Mouse (Mus musculus) cerebellum, adult 9-10 months (tissue): Measurements from ENCODE around the gene Pold1.

Source experiments
- DNase-seq: peaks from one replicate; pipeline ENCODE4 v3.0.0; 2022

Gene Pold1

GRCm38 (mm10) chr7:44542555-44542954 lies 6.1 kb downstream of the Pold1 start:
- no peak for DNase-seq

- DNase-seq: no peak
Observed at GRCm38 (mm10) chr7:44538756-44539624, 9.7 kb downstream of the Pold1 start.

- DNase-seq: peak; percentile 79
Observed at GRCm38 (mm10) chr7:44537496-44537895, 11.2 kb downstream of the Pold1 start.

DNA sequence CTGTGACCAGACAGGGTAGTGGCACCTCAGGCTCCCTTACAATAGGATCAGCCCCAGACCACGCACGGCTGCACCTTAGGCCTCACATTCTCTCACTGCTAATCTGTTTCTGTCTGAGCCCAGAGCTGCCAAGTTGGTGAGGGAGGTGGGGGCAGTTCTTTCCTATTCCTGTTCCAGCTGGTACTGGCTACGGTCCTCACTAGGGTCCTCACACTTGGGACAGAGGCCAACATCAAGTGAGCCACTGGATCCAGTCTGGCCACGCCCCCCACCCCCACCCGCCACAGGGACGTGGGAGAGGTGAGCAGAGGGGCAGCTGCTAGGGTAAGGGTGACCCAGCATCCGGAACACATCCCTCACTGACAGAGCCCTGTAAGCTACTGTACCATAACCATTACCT lies 11.6 kb downstream of the Pold1 start:
- no peak for DNase-seq

DNA sequence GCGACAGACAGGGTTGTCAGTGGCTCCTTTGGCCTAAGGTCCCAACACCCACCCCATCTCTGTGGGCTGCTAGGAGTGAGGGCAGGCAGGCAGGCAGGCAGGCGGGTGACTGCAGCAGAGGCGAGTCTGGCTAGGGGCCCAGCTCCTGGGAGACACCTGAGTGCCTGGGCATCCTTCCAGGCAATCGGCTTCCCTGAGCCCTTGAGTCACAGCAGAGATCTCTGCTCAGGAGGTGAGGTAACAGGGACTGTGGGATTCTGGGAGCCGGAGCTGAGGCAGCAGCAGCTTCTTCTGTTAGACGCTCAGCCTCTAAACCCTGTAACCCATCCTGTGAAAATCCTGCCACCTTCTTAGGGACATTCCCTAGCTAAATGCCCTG lies 12.1 kb downstream of the Pold1 start:
- peak; percentile 86 for DNase-seq

DNA sequence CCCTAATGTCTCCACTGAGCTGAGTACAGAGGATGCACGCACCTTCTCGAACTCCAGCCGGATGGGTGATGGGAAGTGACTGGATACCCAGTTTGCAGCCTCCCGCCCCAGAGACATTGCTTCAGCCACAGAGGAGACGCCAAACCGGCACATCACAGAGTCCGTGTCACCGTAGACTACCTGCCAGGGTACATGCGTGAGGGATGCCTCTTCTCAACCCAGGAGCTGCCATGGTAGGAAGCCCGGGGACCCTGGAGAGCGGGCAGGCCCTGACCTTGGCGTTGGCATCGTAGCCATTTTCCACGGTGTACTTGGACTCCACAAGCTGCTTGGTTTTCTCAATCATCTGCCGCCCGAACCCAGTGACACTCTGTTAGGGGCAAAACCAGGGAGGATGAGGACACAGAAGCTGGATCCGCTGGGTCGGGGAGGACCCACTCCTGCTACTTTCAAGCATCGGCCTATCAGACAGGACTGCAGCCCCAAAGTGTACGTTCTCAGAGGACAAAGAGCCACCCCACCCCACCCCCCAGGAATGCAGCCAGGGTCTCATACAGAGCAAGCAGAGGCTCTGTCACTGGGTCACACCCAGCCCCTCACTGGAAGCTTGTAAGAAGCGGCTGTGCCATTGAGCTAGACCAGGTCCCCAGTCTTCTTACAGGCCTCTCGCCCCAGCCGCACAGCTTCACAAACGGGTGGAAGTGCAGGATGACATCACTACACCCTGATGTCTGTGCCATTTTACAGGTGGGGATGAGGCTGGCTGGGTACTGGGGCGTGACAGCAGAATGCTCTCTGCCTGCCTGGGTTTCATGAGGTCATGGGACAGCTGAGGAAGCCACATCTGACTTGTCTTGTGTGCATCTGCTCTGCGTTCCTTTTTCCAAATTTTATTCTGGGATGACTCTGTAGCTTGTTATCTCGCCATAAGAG lies 12.7 kb downstream of the Pold1 start:
- DNase-seq: no peak

GRCm38 (mm10) chr7:44534656-44535441 lies 13.8 kb downstream of the Pold1 start:
- peak; percentile 17 for DNase-seq

- DNase-seq: peak; percentile 7
Observed at GRCm38 (mm10) chr7:44534242-44534641, 14.4 kb downstream of the Pold1 start.

- no peak for DNase-seq
Observed at GRCm38 (mm10) chr7:44533746-44534045, 15.0 kb downstream of the Pold1 start.

DNA sequence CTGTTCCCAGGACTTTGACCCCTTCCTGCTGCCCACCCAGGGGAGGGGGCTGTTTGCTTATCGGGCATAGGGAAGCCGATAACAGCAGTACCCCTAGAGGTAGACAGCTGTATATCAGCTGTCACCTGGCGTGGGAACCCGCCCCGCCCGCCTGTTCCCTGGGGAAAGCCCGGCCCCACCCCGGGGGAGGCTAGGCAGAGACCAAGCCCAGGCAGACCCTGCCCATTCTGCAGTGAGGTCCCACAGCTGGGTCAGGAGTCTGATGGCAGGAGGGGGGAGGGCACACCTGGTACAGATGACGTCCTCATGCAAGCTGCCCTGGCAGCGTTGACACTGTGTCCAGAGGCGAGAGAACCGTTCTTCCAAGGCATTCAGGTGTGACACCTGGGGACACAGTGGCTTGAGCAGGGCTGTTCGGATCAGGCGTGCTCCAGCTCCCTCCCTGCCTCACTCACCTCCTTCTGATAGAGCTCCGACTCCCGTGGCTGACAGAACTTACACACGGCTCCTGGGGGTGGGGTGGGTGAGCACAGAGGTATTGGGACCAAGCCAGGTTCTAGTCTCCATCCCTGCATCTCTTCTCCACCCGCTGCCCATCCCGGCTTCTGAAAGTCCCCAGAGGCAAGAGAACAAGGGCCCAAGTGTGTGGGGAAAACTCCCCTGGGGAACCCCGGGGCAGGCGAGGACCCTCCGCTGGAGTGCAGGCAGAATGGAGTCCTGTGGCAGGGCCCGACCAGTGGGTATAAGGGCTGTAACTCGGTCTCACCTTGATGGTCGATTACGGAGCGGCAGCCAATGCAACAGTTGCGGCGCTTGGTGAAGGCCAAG lies 15.5 kb downstream of the Pold1 start:
- DNase-seq: peak; percentile 30

GRCm38 (mm10) chr7:44531946-44532732 lies 16.5 kb downstream of the Pold1 start, which contains the start of gene Spib:
Gene Spib, minus strand, starts transcription at chr7:44532071.
- no peak for DNase-seq

GRCm38 (mm10) chr7:44531207-44531606 lies 17.4 kb downstream of the Pold1 start:
- no peak for DNase-seq

DNA sequence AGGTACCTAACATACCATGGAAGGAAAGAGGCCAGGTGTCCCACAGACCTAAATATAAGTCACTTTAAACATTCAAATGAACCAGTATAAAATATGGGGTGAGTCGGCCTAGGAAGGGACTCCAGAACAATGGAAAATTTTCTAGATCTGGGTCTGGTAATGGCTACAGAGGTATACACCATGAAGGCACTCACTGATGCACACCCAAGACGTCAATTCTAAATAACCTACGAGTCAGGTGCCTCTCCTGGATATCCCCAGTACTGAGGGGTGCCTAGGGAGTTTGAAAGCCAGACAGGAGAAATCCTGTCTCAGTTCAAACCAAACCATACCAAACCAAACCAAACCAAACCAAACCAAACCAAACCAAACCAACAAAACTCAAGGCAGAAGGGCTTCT lies 18.1 kb downstream of the Pold1 start:
- DNase-seq: no peak

DNA sequence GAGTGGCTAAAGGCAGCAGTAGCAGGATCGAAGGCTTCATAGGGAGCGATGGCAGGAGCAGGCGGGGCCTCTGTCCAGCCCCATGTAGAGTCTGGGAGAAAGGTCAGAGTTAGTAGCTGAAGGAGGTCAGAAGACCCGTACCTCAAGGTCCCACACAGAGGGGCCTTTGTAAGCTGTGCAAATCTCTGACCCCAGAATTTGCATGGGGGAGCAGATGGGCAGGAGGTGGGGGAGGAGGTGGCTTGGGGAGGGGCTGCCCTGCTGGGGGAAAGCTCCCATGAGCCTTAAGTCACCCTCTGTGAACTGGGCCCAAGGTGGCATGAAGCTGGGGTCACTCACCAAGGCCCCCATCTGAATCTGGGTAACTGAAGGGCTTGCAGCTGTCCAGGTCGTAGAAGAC lies 19.1 kb downstream of the Pold1 start:
- DNase-seq: no peak

GRCm38 (mm10) chr7:44527483-44528398 lies 20.9 kb downstream of the Pold1 start:
- DNase-seq: peak; percentile 85

DNA sequence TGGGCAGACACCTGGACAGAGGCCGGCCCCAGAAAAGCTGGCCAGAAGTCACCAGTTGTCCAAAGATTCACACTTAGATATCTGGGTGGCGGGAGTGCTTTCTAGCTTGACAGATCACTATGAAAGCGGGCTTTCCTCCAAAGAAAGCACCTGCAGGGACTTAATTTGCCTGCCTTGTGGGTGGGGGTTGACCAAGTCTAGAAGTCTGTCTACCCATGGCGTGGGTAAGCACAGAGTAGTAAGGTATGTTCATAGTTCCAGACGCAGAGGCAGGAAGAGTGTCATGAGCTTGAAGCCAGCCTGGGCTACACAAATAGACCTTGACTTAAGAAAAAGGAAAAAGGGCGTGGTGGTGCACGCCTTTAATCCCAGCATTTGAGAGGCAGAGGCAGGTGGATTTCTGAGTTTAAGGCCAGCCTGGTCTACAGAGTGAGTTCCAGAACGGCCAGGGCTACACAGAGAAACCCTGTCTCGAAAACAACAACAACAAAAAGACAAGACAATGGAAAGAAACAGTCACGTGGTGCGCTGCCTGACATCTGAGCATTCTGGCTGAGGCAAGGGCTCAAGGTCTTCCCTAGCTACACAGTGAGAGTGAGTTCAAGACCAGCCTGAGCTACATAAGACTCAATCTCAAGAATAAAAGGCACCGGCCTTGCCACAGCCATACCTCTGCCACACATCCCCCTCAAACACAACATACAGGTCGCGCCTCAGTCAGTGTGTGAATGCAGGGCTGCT lies 22.1 kb downstream of the Pold1 start:
- no peak for DNase-seq

GRCm38 (mm10) chr7:44525126-44525832 lies 23.4 kb downstream of the Pold1 start:
- peak; percentile 69 for DNase-seq

DNA sequence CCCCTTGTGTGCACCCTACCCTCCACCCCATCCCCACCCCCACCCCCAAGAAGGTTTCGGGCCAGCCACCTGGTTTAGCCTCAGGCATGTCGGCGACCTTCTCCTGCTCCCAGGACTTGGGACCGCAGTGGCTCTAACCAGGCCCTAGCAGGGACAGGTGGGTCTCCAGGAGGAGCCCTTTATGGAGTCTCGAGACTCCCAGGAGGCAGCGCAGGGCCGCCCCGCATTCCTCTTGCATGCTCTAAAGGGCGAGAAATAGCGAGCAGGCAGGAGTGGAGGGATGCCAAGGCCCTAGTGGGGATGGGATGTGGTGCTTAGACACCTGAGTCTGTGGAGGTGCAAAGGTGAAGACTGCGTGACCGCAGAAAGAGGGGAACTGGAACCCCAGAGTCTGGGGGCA lies 24.1 kb downstream of the Pold1 start, which contains the start of gene Mybpc2:
Mybpc2 (minus strand) TSS at position 155 of the 400 bp plus-strand sequence.
- DNase-seq: no peak

DNA sequence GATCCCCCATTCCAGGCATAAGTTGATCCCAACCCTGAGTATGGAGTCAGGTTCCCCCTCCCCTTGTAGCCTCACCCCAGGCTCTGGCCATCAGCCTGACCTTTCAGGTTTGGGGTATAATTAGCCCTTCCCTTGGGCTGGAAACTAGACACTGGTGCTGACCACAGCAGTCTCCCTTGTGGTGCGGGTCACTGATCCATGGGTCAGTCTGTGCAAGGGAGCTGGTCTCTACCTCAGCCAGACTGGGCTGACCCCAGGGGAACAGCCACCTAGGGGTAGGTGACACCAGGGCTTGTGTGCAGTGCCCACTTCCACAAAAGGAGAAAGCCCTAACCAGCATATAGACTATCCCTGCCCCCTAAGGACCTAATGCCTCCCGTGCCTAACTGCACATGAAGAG lies 25.6 kb downstream of the Pold1 start:
- no peak for DNase-seq
